Mouse (Mus musculus): ENCODE measurements at regions not wholly inside any gene's neighbourhood (a gene's known extent, or its start where the extent isn't known, plus 50 kb on each side); places are given as distances from the start of the nearest gene placed in this dataset.

- ATAC-seq (ENCODE audit: insufficient number of reproducible peaks, low FRiP score, low TSS enrichment) = no peak
Observed at GRCm38 (mm10) chr2:21046503-21047116, 77.9 kb upstream of the Arhgap21 start.

DNA sequence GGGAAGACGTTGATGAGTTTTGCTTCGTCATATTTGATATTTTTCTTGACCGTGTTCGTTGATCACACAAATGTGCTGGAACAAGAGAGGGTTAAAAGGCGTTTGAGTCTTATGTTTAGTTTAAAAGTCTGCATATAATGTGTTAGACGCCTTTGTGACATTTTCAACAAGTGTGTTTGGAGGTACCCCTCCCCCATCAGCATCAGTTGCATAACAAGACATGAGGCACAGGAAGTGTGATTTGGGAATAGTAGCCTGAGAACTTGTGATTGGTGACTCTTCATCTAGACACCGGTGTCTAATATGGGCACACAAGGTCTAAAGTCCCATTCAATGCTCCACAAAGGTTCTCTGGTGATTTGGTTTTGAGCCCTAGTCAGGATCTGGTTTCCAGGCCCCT is 76.1 kb upstream of the Arhgap21 start:
- no peak for ATAC-seq (ENCODE audit: insufficient number of reproducible peaks, low FRiP score, low TSS enrichment)

GRCm38 (mm10) chr2:21044007-21044406 is 75.3 kb upstream of the Arhgap21 start:
- ATAC-seq (ENCODE audit: insufficient number of reproducible peaks, low FRiP score, low TSS enrichment) = no peak

DNA sequence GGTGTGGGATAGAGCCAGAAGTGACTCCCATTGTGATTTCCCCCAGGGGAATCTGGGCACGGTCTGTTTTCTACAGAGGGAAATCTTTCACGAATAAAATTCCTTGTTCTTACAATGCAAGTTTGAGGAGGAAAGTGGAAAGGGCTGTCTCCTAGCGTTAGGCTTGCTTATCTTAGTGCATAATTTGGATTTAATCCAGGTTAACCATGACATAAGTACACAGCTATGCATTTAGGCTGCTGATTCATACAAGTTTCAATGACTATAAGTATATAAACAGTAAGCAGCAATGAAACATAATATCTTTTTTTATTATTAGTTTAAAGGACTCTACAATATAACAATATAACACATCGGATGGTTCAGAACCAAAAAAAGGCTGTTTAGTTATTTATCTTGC is 74.6 kb upstream of the Arhgap21 start:
- no peak for ATAC-seq (ENCODE audit: insufficient number of reproducible peaks, low FRiP score, low TSS enrichment)

- no peak for ATAC-seq (ENCODE audit: insufficient number of reproducible peaks, low FRiP score, low TSS enrichment)
Observed at GRCm38 (mm10) chr2:21037607-21038006, 68.9 kb upstream of the Arhgap21 start.

GRCm38 (mm10) chr2:21037181-21037580 is 68.5 kb upstream of the Arhgap21 start:
- ATAC-seq (ENCODE audit: insufficient number of reproducible peaks, low FRiP score, low TSS enrichment) = no peak

DNA sequence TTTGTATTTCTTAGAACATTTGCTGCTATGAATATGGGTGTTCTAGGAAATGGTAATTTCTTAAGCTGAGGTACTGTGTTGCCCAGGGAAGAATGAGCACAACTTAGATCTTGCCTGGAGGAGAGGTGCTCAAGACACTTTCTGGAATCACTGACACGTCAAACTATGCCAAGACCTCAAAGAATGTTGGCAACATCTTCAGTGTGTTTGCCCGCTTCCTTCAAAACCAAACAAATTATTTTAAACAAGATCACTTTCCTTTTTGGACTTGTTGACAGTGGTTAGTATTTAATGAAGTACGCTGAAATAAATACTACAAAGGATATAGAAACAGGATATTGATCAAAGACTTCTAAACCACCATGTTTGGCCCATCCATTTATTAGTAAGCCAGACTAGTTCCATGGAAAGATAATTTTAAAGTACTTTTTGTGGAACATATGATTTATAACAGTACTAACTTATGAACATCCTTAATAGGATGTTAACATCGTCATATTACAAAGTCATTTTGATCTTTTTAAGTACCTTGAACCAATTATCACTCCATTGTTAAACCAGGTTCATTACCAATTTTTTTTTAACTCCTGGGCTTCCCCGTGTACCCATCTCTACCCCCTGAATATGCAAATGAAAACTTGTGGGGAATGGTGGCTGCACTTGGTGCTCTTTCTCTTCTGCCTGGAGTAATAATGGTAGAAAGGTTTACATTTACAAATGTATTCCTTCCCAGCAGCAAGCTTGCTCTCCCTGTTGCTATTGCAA is 67.4 kb upstream of the Arhgap21 start:
- ATAC-seq (ENCODE audit: insufficient number of reproducible peaks, low FRiP score, low TSS enrichment) = no peak

DNA sequence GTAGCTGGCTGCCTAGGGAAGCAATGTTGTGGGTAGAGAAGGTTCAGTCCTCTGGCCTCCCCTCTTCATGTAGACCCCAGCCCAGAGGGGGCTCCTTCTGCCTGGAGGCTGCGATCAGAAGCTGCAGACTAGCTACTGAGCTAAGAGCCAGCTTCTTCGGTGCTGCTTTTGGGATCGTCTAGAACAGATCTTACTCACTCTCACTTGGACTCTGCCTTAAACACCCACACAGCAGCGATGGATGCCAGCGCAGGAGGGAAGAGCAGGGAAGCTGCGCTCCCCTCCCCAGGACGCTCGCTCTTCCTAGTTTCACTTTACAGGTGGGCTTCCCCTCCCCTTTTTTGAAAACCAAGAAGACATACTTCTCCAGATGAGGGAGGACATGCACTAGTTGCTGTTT is 66.0 kb upstream of the Arhgap21 start:
- no peak for ATAC-seq (ENCODE audit: insufficient number of reproducible peaks, low FRiP score, low TSS enrichment)

- no peak for ATAC-seq (ENCODE audit: insufficient number of reproducible peaks, low FRiP score, low TSS enrichment)
Observed at GRCm38 (mm10) chr2:21030650-21031049, 62.0 kb upstream of the Arhgap21 start.

DNA sequence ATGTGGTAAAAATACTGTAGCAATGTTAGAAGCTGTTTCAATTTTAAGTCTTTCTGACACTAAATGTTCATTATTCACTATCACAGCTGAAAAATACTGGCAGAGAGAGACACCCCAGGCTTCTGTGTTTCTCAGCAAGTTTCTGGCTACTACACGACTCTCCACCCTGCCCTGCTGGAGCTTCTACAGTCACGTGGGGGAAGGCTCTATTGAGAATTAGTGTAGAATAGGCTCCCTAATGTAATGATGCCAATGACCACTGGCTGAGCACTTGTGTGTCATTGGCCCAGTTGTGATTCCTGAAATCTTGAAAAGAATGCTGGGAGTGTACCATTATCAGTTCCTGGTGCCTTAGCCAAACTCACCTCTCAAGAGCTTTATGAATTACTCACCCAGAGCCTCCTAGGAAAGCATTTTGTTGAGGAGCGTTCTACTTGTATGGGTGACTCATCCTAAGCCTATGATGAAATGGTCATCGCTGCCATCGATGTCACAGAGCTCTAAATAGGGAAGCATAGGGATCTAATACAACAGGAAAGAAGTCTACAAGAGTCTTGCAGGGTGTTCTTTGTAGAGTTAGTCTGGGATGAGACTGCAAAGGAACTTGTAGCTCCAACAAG is 60.8 kb upstream of the Arhgap21 start:
- ATAC-seq (ENCODE audit: insufficient number of reproducible peaks, low FRiP score, low TSS enrichment) = no peak

DNA sequence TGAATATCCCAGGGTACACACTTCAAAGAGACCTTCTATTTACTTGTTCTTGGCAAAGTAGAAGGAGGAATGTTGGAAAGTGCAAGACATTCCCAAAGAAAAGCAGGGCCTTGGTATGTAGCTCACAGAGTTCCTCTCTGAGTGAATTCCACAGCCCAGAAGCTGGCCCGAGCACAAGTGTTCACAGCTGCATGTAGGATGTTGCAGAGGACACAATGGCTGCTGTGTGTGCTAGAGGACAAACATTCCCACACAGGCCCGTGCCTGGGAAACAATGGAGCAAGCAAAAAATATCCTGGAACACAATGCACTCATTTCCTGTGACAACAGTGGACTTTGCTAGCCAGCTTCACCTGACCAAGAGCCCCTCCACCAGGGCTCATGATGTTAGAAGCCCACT is 59.9 kb upstream of the Arhgap21 start:
- no peak for ATAC-seq (ENCODE audit: insufficient number of reproducible peaks, low FRiP score, low TSS enrichment)

- no peak for ATAC-seq (ENCODE audit: insufficient number of reproducible peaks, low FRiP score, low TSS enrichment)
Observed at GRCm38 (mm10) chr2:21018535-21018934, 49.9 kb upstream of the Arhgap21 start.
